11 mouse cellular contexts compared by ENCODE assay signal in the genomic region with DNA sequence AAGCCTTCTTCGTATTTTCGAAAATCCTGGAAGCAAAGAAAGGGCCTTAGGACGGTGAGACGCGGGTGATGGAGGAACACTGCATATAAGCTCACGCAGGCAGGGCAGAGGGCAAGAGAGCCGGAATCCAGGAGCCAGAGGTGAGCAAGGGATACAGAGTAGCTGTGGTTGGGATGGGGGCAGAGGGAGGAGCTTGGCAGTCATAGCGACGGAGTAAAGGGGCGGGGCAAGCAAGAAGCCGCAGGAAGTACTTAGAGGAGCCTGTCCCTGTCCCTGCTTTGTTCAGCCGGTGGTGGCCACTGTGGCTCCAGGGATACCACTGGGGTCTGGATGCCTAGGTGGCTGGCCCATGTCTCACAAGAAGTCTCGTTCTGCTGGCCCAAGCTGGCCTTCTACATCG. TPM values are rescaled to one million over a fixed set of nuclear protein-coding genes. Genes with fewer than 3 reads are reported as not detected.
A peak's percentile ranks its signal among the peaks of the same experiment; 100 is the strongest.
DNase-seq lines count a peak whose midpoint lies in the region; ATAC-seq and TF ChIP-seq lines count a peak whose summit lies in the region.
"Had no signal": no experiment of that assay in that cellular context is flagged by ENCODE, and none has a peak within 500 bp of the region (broad histone marks: within the 10 kb centered on the region; RNA-seq: fewer than 3 reads in every experiment).

No protein-coding gene starts in this region.

- TF ChIP-seq CTCF in lung, adult 2 months (IDR thresholded peaks at IDR 0.05; ENCODE audit: insufficient read depth, low read length) = no peak

- 15% methylated on average over 14 of the region's 14 CpGs for WGBS in lung, embryonic 16.5 days
- WGBS in lung, adult 2 months = 21% methylated on average over 14 of the region's 14 CpGs
- WGBS in forebrain, embryonic 11.5 days = 12% methylated on average over 14 of the region's 14 CpGs
- WGBS in limb, embryonic 13.5 days = 15% methylated on average over 14 of the region's 14 CpGs
- 17% methylated on average over 14 of the region's 14 CpGs for WGBS in stomach, embryonic 16.5 days

- no peak for DNase-seq in lung, adult 2 months
- DNase-seq in forebrain, embryonic 11.5 days (ENCODE audit: low spot score) = peak; percentile 75
- no peak for DNase-seq in cerebellum, postnatal 14 days
- DNase-seq in right cerebral cortex, postnatal 4 days = no peak
- no peak for DNase-seq in cerebellum, adult 11-12 months
- DNase-seq: heart, postnatal 10 days had no signal

- H3K27ac ChIP-seq in lung, embryonic 16.5 days (ENCODE audit: low read length) = no peak overlapping the region
- H3K27ac ChIP-seq in forebrain, embryonic 11.5 days (ENCODE audit: low read depth, low read length) = no peak overlapping the region
- no peak overlapping the region for H3K27ac ChIP-seq in limb, embryonic 13.5 days
- no peak overlapping the region for H3K27ac ChIP-seq in stomach, embryonic 16.5 days (ENCODE audit: low read length)
- H3K27ac ChIP-seq: limb, embryonic 15.5 days had no signal

- no peaks in the 10 kb centered on the region for H3K4me1 ChIP-seq in lung, embryonic 16.5 days (replicated peaks; ENCODE audit: control insufficient read depth, insufficient read depth, low read length)
- no peaks in the 10 kb centered on the region for H3K4me1 ChIP-seq in lung, adult 2 months (ENCODE audit: control insufficient read depth, insufficient read depth, low read length)
- peaks cover 3% of the 10 kb centered on the region; the same call in 1 of the 2 replicates for H3K4me1 ChIP-seq in forebrain, embryonic 11.5 days (replicated peaks; ENCODE audit: control insufficient read depth, insufficient read depth, low read length)
- H3K4me1 ChIP-seq in limb, embryonic 13.5 days = 0 out of 2 replicates have a peak, but pooled peaks cover 4% of the 10 kb centered on the region
- no peaks in the 10 kb centered on the region for H3K4me1 ChIP-seq in stomach, embryonic 16.5 days (ENCODE audit: control insufficient read depth, insufficient read depth, low read length)
- H3K4me1 ChIP-seq: limb, embryonic 15.5 days had no signal

- no peak overlapping the region for H3K4me2 ChIP-seq in lung, embryonic 16.5 days (ENCODE audit: low read depth, low read length)
- H3K4me2 ChIP-seq in forebrain, embryonic 11.5 days (ENCODE audit: low read depth, low read length, severe bottlenecking) = peak overlapping the region; percentile 13; the same call in 1 of the 2 replicates
- peak overlapping the region; percentile 24 for H3K4me2 ChIP-seq in limb, embryonic 13.5 days (replicated peaks)
- peak overlapping the region; percentile 21; the same call in 1 of the 2 replicates for H3K4me2 ChIP-seq in stomach, embryonic 16.5 days (ENCODE audit: low read depth, low read length)
- H3K4me2 ChIP-seq: limb, embryonic 15.5 days had no signal

- H3K36me3 ChIP-seq in lung, embryonic 16.5 days (ENCODE audit: control insufficient read depth, insufficient read depth, low read length) = no peaks in the 10 kb centered on the region
- no peaks in the 10 kb centered on the region for H3K36me3 ChIP-seq in forebrain, embryonic 11.5 days (ENCODE audit: control insufficient read depth, insufficient read depth, low read length)
- H3K36me3 ChIP-seq in limb, embryonic 13.5 days = no peaks in the 10 kb centered on the region
- no peaks in the 10 kb centered on the region for H3K36me3 ChIP-seq in stomach, embryonic 16.5 days (ENCODE audit: control insufficient read depth, insufficient read depth, low read length)
- H3K36me3 ChIP-seq: limb, embryonic 15.5 days had no signal

- no peaks in the 10 kb centered on the region for H3K9me3 ChIP-seq in lung, embryonic 16.5 days (ENCODE audit: control insufficient read depth, low read length)
- H3K9me3 ChIP-seq in forebrain, embryonic 11.5 days (ENCODE audit: control insufficient read depth, low read length) = no peaks in the 10 kb centered on the region
- H3K9me3 ChIP-seq in limb, embryonic 13.5 days = no peaks in the 10 kb centered on the region
- H3K9me3 ChIP-seq in stomach, embryonic 16.5 days (replicated peaks; ENCODE audit: control insufficient read depth, low read length) = no peaks in the 10 kb centered on the region
- H3K9me3 ChIP-seq: limb, embryonic 15.5 days had no signal

- no peaks in the 10 kb centered on the region for H3K27me3 ChIP-seq in lung, embryonic 16.5 days (ENCODE audit: control insufficient read depth, insufficient read depth, low read depth, low read length)
- H3K27me3 ChIP-seq in forebrain, embryonic 11.5 days (ENCODE audit: control insufficient read depth, insufficient read depth, low read length) = no peaks in the 10 kb centered on the region
- H3K27me3 ChIP-seq in limb, embryonic 13.5 days = no peaks in the 10 kb centered on the region
- H3K27me3 ChIP-seq in stomach, embryonic 16.5 days (ENCODE audit: control insufficient read depth, insufficient read depth, low read length) = no peaks in the 10 kb centered on the region
- H3K27me3 ChIP-seq: limb, embryonic 15.5 days had no signal

- no peak overlapping the region for H3K9ac ChIP-seq in lung, embryonic 16.5 days (ENCODE audit: low read length)
- peak overlapping the region; percentile 44; the same call in 1 of the 2 replicates for H3K9ac ChIP-seq in forebrain, embryonic 11.5 days (ENCODE audit: low read length)
- H3K9ac ChIP-seq in limb, embryonic 13.5 days = 0 out of 2 replicates have a peak overlapping the region, but pooled peaks have one; percentile 19
- no peak overlapping the region for H3K9ac ChIP-seq in stomach, embryonic 16.5 days (ENCODE audit: low read length)
- H3K9ac ChIP-seq: limb, embryonic 15.5 days had no signal

- H3K4me3 ChIP-seq in lung, embryonic 16.5 days (ENCODE audit: low read length) = no peak overlapping the region
- H3K4me3 ChIP-seq in lung, adult 2 months (replicated peaks; ENCODE audit: extremely low read depth, low read depth, low read length) = no peak overlapping the region
- no peak overlapping the region for H3K4me3 ChIP-seq in forebrain, embryonic 11.5 days (ENCODE audit: low read depth, low read length)
- no peak overlapping the region for H3K4me3 ChIP-seq in limb, embryonic 13.5 days
- no peak overlapping the region for H3K4me3 ChIP-seq in stomach, embryonic 16.5 days (replicated peaks; ENCODE audit: low read length)
- H3K4me3 ChIP-seq: erythroblast, embryonic 14.5 days; limb, embryonic 15.5 days had no signal

- ATAC-seq in lung, embryonic 16.5 days (ENCODE audit: low read depth) = 0 out of 2 replicates have a peak, but pooled peaks have one; percentile 42
- peak; percentile 75 for ATAC-seq in forebrain, embryonic 11.5 days (replicated peaks; ENCODE audit: low FRiP score)
- ATAC-seq in limb, embryonic 13.5 days (ENCODE audit: low FRiP score, low read depth) = no peak
- ATAC-seq in stomach, embryonic 16.5 days (ENCODE audit: insufficient read depth, low FRiP score) = 0 out of 2 replicates have a peak, but pooled peaks have one; percentile 6

- no peak for TF ChIP-seq POLR2A in lung, adult 2 months (IDR thresholded peaks at IDR 0.05; ENCODE audit: borderline replicate concordance, extremely low read depth, low read depth, low read length)

RNA-seq across cellular contexts. Expression of a gene that starts 21.8 kb away (rescaled TPM):
- 2.5 and 3.2 TPM in 2 replicates for polyA plus RNA-seq in lung, embryonic 16.5 days (2015; fragmentation: Nextera tagmentation; extraction: Ambion mirVana)
- polyA plus RNA-seq in lung, adult 2 months (2012; rRNA removed) = 1.2 and 2.0 TPM in 2 replicates
- 0.55 and 0.79 TPM in 2 replicates for polyA plus RNA-seq in forebrain, embryonic 11.5 days (2014; fragmentation: Nextera tagmentation; extraction: Ambion mirVana)
- polyA plus RNA-seq in limb, embryonic 13.5 days (2015; fragmentation: Nextera tagmentation; extraction: Ambion mirVana) = 0.96 and 1.1 TPM in 2 replicates
- polyA plus RNA-seq in stomach, embryonic 16.5 days (2015; fragmentation: Nextera tagmentation; extraction: Ambion mirVana) = 10.2 and 10.6 TPM in 2 replicates
- polyA plus RNA-seq: erythroblast, embryonic 14.5 days had no signal

RNA-seq across cellular contexts. Expression of a gene that starts 36.7 kb away (rescaled TPM):
- polyA plus RNA-seq in lung, embryonic 16.5 days (2015; fragmentation: Nextera tagmentation; extraction: Ambion mirVana) = 0.19 and 0.20 TPM in 2 replicates
- polyA plus RNA-seq in lung, adult 2 months (2012; rRNA removed) = 0.36 TPM in 1 of 2 replicates, not detected in the other
- polyA plus RNA-seq in forebrain, embryonic 11.5 days (2014; fragmentation: Nextera tagmentation; extraction: Ambion mirVana) = 3.1 and 4.7 TPM in 2 replicates
- polyA plus RNA-seq in limb, embryonic 13.5 days (2015; fragmentation: Nextera tagmentation; extraction: Ambion mirVana) = 0.84 and 1.5 TPM in 2 replicates
- polyA plus RNA-seq in stomach, embryonic 16.5 days (2015; fragmentation: Nextera tagmentation; extraction: Ambion mirVana) = 9.8 and 10.2 TPM in 2 replicates
- polyA plus RNA-seq: erythroblast, embryonic 14.5 days had no signal

RNA-seq across cellular contexts. Expression of a gene that starts 39.1 kb away (rescaled TPM):
- not detected in 2 replicates for polyA plus RNA-seq in lung, embryonic 16.5 days (2015; fragmentation: Nextera tagmentation; extraction: Ambion mirVana)
- polyA plus RNA-seq in lung, adult 2 months (2012; rRNA removed) = not detected in 2 replicates
- polyA plus RNA-seq in forebrain, embryonic 11.5 days (2014; fragmentation: Nextera tagmentation; extraction: Ambion mirVana) = 0.11 and 0.16 TPM in 2 replicates
- polyA plus RNA-seq in limb, embryonic 13.5 days (2015; fragmentation: Nextera tagmentation; extraction: Ambion mirVana) = 0.43 and 0.56 TPM in 2 replicates
- 0.01 TPM in 1 of 2 replicates, not detected in the other for polyA plus RNA-seq in stomach, embryonic 16.5 days (2015; fragmentation: Nextera tagmentation; extraction: Ambion mirVana)
- polyA plus RNA-seq: erythroblast, embryonic 14.5 days had no signal

Comparison
In these comparisons a context has a peak if more than half of its experiments do, and no peak if none do; other contexts are left out.
1. H3K9ac ChIP-seq: peak in forebrain, embryonic 11.5 days (single experiment) and limb, embryonic 13.5 days (single experiment); none in lung, embryonic 16.5 days (single experiment) and stomach, embryonic 16.5 days (single experiment).